Mouse (Mus musculus) neural tube, embryonic 12.5 days (tissue): Measurements from ENCODE around the gene E330009J07Rik. TPM values are rescaled to one million over a fixed set of nuclear protein-coding genes. Genes with fewer than 3 reads are reported as not detected.

Experiments
- ATAC-seq: fragments of 200-750 bp; cut with Nextera tagmentation; 2 replicates; pipeline ENCODE4 v1.8.0; 2017; ENCODE audit warnings: low read depth, mild to moderate bottlenecking, moderate TSS enrichment, moderate library complexity; ENCODE audit not compliant: low FRiP score
- H3K27ac ChIP-seq: fragments of 300-500 bp; sonication (generic); 2 replicates; pipeline ENCODE4 v1.5.1; 2016
- H3K27me3 ChIP-seq: fragments of 300-500 bp; sonication (generic); replicated peaks from 2 replicates; pipeline ENCODE4 v1.6.1; 2016; ENCODE audit warnings: mild to moderate bottlenecking
- H3K36me3 ChIP-seq: fragments of 300-500 bp; sonication (generic); 2 replicates; pipeline ENCODE4 v1.6.1; 2016; ENCODE audit warnings: mild to moderate bottlenecking
- H3K4me1 ChIP-seq: fragments of 300-500 bp; sonication (generic); 2 replicates; pipeline ENCODE4 v1.6.1; 2016
- H3K4me2 ChIP-seq: fragments of 300-500 bp; sonication (generic); replicated peaks from 2 replicates; pipeline ENCODE4 v1.6.1; 2016; ENCODE audit warnings: mild to moderate bottlenecking
- H3K4me3 ChIP-seq: fragments of 300-500 bp; sonication (generic); 2 replicates; pipeline ENCODE4 v1.5.1; 2016
- H3K9ac ChIP-seq: fragments of 300-500 bp; sonication (generic); 2 replicates; pipeline ENCODE4 v1.6.1; 2016; ENCODE audit warnings: mild to moderate bottlenecking
- H3K9me3 ChIP-seq: fragments of 300-500 bp; sonication (generic); 2 replicates; pipeline ENCODE4 v1.6.1; 2016; ENCODE audit warnings: mild to moderate bottlenecking
- WGBS: fragments of 180-500 bp; shearing (Covaris S2); methylation state at CpG from one replicate; pipeline ENCODE4 v1.1.7; 2016; 5-methylcytosine and 5-hydroxymethylcytosine counted together
- polyA plus RNA-seq: library from polyadenylated mRNA; unstranded; fragments of >200 nt; fragmentation: Nextera tagmentation; extraction: Ambion mirVana; gene quantifications from 2 replicates; pipeline ENCODE4 v1.2.1, GENCODE M21; 2016

The E330009J07Rik gene
- polyA plus RNA-seq, 1 experiment from 2014 or later, result 21.7 TPM

GRCm38 (mm10) chr6:40439731-40440130 is 3.8 kb upstream of the E330009J07Rik start:
- H3K27ac ChIP-seq, result no peak overlapping the region
- H3K9me3 ChIP-seq, result no peaks in the 10 kb centered on the region
- no peaks in the 10 kb centered on the region; the same call in none of the 2 replicates for H3K27me3 ChIP-seq
- peaks cover 3% of the 10 kb centered on the region; the same call in 1 of the 2 replicates for H3K4me1 ChIP-seq
- no peak overlapping the region for H3K9ac ChIP-seq
- WGBS, result 38% methylated on average over 12 of the region's 12 CpGs
- H3K4me2 ChIP-seq, result no peak overlapping the region; the same call in 1 of the 2 replicates
- no peak overlapping the region for H3K4me3 ChIP-seq
- no peak for ATAC-seq
- H3K36me3 ChIP-seq, result no peaks in the 10 kb centered on the region

GRCm38 (mm10) chr6:40438936-40439335 is 3.0 kb upstream of the E330009J07Rik start, which contains the start of gene Wee2:
Gene Wee2, plus strand, starts transcription at chr6:40439088.
- no peak within 1 kb of the TSS; the same call in 1 of the 2 replicates for H3K4me2 ChIP-seq
- no peak within 1 kb of the TSS for H3K9ac ChIP-seq
- H3K36me3 ChIP-seq, result no peaks in the 10 kb centered on the region
- peaks cover 11% of the 10 kb centered on the region; the same call in 1 of the 2 replicates for H3K4me1 ChIP-seq
- no peak for ATAC-seq
- no peaks in the 10 kb centered on the region; the same call in none of the 2 replicates for H3K27me3 ChIP-seq
- no peak within 1 kb of the TSS for H3K4me3 ChIP-seq
- no peaks in the 10 kb centered on the region for H3K9me3 ChIP-seq
- 69% methylated on average over 5 of the region's 5 CpGs for WGBS
- H3K27ac ChIP-seq, result no peak within 1 kb of the TSS

- under 1% methylated on average over 72 of the region's 72 CpGs for WGBS
- Histone ChIP-seq H3K27ac (peak overlapping the region; percentile 79), H3K27me3 (no peaks in the 10 kb centered on the region; the same call in 1 of the 2 replicates), H3K9ac (peak overlapping the region; percentile 84), H3K9me3 (no peaks in the 10 kb centered on the region), H3K4me1 (peaks cover 13% of the 10 kb centered on the region; the same call in 1 of the 2 replicates), H3K4me3 (peak overlapping the region; percentile 81), H3K4me2 (peak overlapping the region; percentile 82), H3K36me3 (no peaks in the 10 kb centered on the region)
- peak; percentile 83 for ATAC-seq
Observed at GRCm38 (mm10) chr6:40435151-40436046, 536 bp downstream of the E330009J07Rik start.

- H3K9ac ChIP-seq, result peak overlapping the region; percentile 84
- no peaks in the 10 kb centered on the region for H3K9me3 ChIP-seq
- H3K27me3 ChIP-seq, result no peaks in the 10 kb centered on the region; the same call in 1 of the 2 replicates
- peak overlapping the region; percentile 81 for H3K4me3 ChIP-seq
- H3K36me3 ChIP-seq, result no peaks in the 10 kb centered on the region
- ATAC-seq, result no peak
- 8% methylated on average over 7 of the region's 7 CpGs for WGBS
- H3K4me2 ChIP-seq, result peak overlapping the region; percentile 82
- peaks cover 13% of the 10 kb centered on the region; the same call in 1 of the 2 replicates for H3K4me1 ChIP-seq
- no peak overlapping the region for H3K27ac ChIP-seq
Observed at GRCm38 (mm10) chr6:40434697-40435096, 1.2 kb downstream of the E330009J07Rik start.

- H3K4me2 ChIP-seq, result no peak overlapping the region
- H3K4me3 ChIP-seq, result no peak overlapping the region
- H3K9me3 ChIP-seq, result no peaks in the 10 kb centered on the region
- H3K4me1 ChIP-seq, result peaks cover 13% of the 10 kb centered on the region; the same call in 1 of the 2 replicates
- WGBS, result 88% methylated on average over 17 of the region's 17 CpGs
- ATAC-seq, result no peak
- H3K27ac ChIP-seq, result no peak overlapping the region
- no peaks in the 10 kb centered on the region for H3K27me3 ChIP-seq
- no peaks in the 10 kb centered on the region for H3K36me3 ChIP-seq
- H3K9ac ChIP-seq, result no peak overlapping the region
Observed at GRCm38 (mm10) chr6:40432346-40433275, 3.3 kb downstream of the E330009J07Rik start.

GRCm38 (mm10) chr6:40431812-40432211 is 4.1 kb downstream of the E330009J07Rik start:
- no peaks in the 10 kb centered on the region for H3K27me3 ChIP-seq
- no peaks in the 10 kb centered on the region for H3K36me3 ChIP-seq
- ATAC-seq, result no peak
- peaks cover 13% of the 10 kb centered on the region; the same call in 1 of the 2 replicates for H3K4me1 ChIP-seq
- H3K4me2 ChIP-seq, result no peak overlapping the region
- H3K9me3 ChIP-seq, result no peaks in the 10 kb centered on the region
- H3K4me3 ChIP-seq, result no peak overlapping the region
- no peak overlapping the region for H3K9ac ChIP-seq
- no peak overlapping the region for H3K27ac ChIP-seq

GRCm38 (mm10) chr6:40431356-40431755 is 4.6 kb downstream of the E330009J07Rik start:
- Histone ChIP-seq H3K27ac (no peak overlapping the region), H3K4me3 (no peak overlapping the region), H3K36me3 (no peaks in the 10 kb centered on the region), H3K27me3 (no peaks in the 10 kb centered on the region), H3K4me2 (no peak overlapping the region), H3K4me1 (peaks cover 13% of the 10 kb centered on the region; the same call in 1 of the 2 replicates), H3K9me3 (no peaks in the 10 kb centered on the region), H3K9ac (no peak overlapping the region)
- WGBS, result 66% methylated on average over 4 of the region's 4 CpGs
- ATAC-seq, result no peak

GRCm38 (mm10) chr6:40430878-40431277 is 5.1 kb downstream of the E330009J07Rik start:
- Histone ChIP-seq H3K27me3 (no peaks in the 10 kb centered on the region), H3K36me3 (no peaks in the 10 kb centered on the region), H3K27ac (no peak overlapping the region), H3K4me1 (peaks cover 13% of the 10 kb centered on the region; the same call in 1 of the 2 replicates), H3K4me2 (no peak overlapping the region), H3K4me3 (no peak overlapping the region), H3K9me3 (no peaks in the 10 kb centered on the region), H3K9ac (no peak overlapping the region)
- no peak for ATAC-seq
- 81% methylated on average over 3 of the region's 3 CpGs for WGBS

- Histone ChIP-seq H3K4me2 (no peak overlapping the region), H3K27ac (no peak overlapping the region), H3K9ac (no peak overlapping the region), H3K27me3 (no peaks in the 10 kb centered on the region), H3K4me1 (peaks cover 13% of the 10 kb centered on the region; the same call in 1 of the 2 replicates), H3K9me3 (no peaks in the 10 kb centered on the region), H3K4me3 (no peak overlapping the region), H3K36me3 (no peaks in the 10 kb centered on the region)
- 86% methylated on average over 3 of the region's 3 CpGs for WGBS
- no peak for ATAC-seq
Observed at GRCm38 (mm10) chr6:40430251-40430650, 5.7 kb downstream of the E330009J07Rik start.

GRCm38 (mm10) chr6:40429521-40429931 is 6.4 kb downstream of the E330009J07Rik start:
- H3K9ac ChIP-seq, result no peak overlapping the region
- no peak overlapping the region for H3K4me3 ChIP-seq
- H3K4me2 ChIP-seq, result no peak overlapping the region
- H3K36me3 ChIP-seq, result no peaks in the 10 kb centered on the region
- peaks cover 7% of the 10 kb centered on the region; the same call in 1 of the 2 replicates for H3K4me1 ChIP-seq
- ATAC-seq, result no peak
- H3K9me3 ChIP-seq, result no peaks in the 10 kb centered on the region
- no peaks in the 10 kb centered on the region for H3K27me3 ChIP-seq
- no peak overlapping the region for H3K27ac ChIP-seq
- 80% methylated on average over 4 of the region's 4 CpGs for WGBS

- H3K9me3 ChIP-seq, result no peaks in the 10 kb centered on the region
- no peak overlapping the region for H3K4me2 ChIP-seq
- ATAC-seq, result no peak
- no peak overlapping the region for H3K9ac ChIP-seq
- no peak overlapping the region for H3K4me3 ChIP-seq
- no peaks in the 10 kb centered on the region for H3K27me3 ChIP-seq
- no peaks in the 10 kb centered on the region for H3K36me3 ChIP-seq
- WGBS, result 75% methylated on average over 3 of the region's 3 CpGs
- peaks cover 2% of the 10 kb centered on the region; the same call in 1 of the 2 replicates for H3K4me1 ChIP-seq
- no peak overlapping the region for H3K27ac ChIP-seq
Observed at GRCm38 (mm10) chr6:40428696-40429095, 7.2 kb downstream of the E330009J07Rik start.
